ENCODE assay signal across 9 mouse cellular contexts in the genomic region with DNA sequence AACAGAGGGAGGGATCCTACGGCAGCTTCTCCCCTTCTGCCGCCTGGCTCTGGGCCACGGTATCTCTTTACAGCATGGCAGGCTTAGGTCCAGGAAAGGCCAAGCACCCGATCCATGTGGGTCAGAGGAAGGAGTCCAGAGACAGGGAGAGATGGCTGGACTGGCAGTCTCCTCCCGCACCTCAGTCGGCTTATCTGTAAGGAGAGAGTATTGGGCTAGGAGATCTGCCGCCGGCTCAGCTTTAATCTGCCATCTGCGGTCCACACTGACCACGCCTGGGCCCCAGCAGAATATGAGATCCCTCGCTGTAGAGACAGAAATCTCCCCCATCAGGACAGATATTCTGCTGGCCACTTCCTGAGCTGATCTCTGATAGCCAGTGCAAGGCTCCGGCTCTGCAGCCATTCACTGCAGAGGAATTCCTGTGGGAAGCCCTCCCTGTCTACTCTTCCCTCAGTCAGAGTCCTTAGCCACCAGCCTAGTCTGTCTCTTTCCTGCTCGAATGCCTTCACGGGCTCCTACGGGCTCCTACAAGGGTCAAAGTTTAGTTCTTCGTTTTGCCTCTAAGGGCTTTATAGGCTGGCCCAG. TPM values are rescaled to one million over a fixed set of nuclear protein-coding genes. Genes with fewer than 3 reads are reported as not detected.
A peak's percentile ranks its signal among the peaks of the same experiment; 100 is the strongest.
DNase-seq lines count a peak whose midpoint lies in the region; ATAC-seq and TF ChIP-seq lines count a peak whose summit lies in the region.
"Had no signal": no experiment of that assay in that cellular context is flagged by ENCODE, and none has a peak within 500 bp of the region (broad histone marks: within the 10 kb centered on the region; RNA-seq: fewer than 3 reads in every experiment).

No protein-coding gene starts in this region.

- H3K4me3 ChIP-seq in forebrain, postnatal 0 days (ENCODE audit: low read depth, low read length), result no peak overlapping the region
- H3K4me3 ChIP-seq in lung, embryonic 15.5 days, result no peak overlapping the region

- 0 out of 2 replicates have a peak overlapping the region, but pooled peaks have one; percentile 10 for H3K9ac ChIP-seq in forebrain, postnatal 0 days
- 0 out of 2 replicates have a peak overlapping the region, but pooled peaks have one; percentile 2 for H3K9ac ChIP-seq in lung, embryonic 15.5 days

- no peak overlapping the region for H3K4me2 ChIP-seq in forebrain, postnatal 0 days (ENCODE audit: low read depth)
- peak overlapping the region; percentile 17; the same call in 1 of the 2 replicates for H3K4me2 ChIP-seq in lung, embryonic 15.5 days

- H3K27me3 ChIP-seq in forebrain, postnatal 0 days (ENCODE audit: insufficient read depth, low read length), result no peaks in the 10 kb centered on the region
- no peaks in the 10 kb centered on the region for H3K27me3 ChIP-seq in lung, embryonic 15.5 days

- WGBS in forebrain, postnatal 0 days, result 61% methylated on average over 16 of the region's 16 CpGs
- WGBS in lung, embryonic 15.5 days, result 27% methylated on average over 16 of the region's 16 CpGs

- peaks cover 3% of the 10 kb centered on the region; the same call in 1 of the 2 replicates for H3K4me1 ChIP-seq in forebrain, postnatal 0 days (ENCODE audit: insufficient read depth)
- peaks cover 41% of the 10 kb centered on the region for H3K4me1 ChIP-seq in lung, embryonic 15.5 days

- ATAC-seq in forebrain, postnatal 0 days, result no peak
- peak; percentile 20; the same call in 1 of the 2 replicates for ATAC-seq in lung, embryonic 15.5 days (ENCODE audit: borderline replicate concordance, extremely low read depth, low FRiP score, low TSS enrichment)

- no peak for TF ChIP-seq CTCF in forebrain, postnatal 0 days (IDR thresholded peaks at IDR 0.05; ENCODE audit: low read depth)

- H3K9me3 ChIP-seq in forebrain, postnatal 0 days (ENCODE audit: low read length), result no peaks in the 10 kb centered on the region
- H3K9me3 ChIP-seq in lung, embryonic 15.5 days, result no peaks in the 10 kb centered on the region

- intact Hi-C loops in left cerebral cortex, postnatal 4 days (cut with DNase I), result no loop called here
- intact Hi-C loops in left cerebral cortex, postnatal 10 days (cut with DNase I), result no loop called here

- peak; percentile 75 for DNase-seq in left cerebral cortex, postnatal 4 days
- DNase-seq in left cerebral cortex, postnatal 10 days (ENCODE audit: extremely low spot score in 1 of 2, low spot score in 2 of 2), result no peak
- no peak for DNase-seq in forebrain, postnatal 0 days
- peak; percentile 49 for DNase-seq in kidney, adult 11 months
- DNase-seq in adipocyte (ENCODE audit: low spot score), result no peak
- no peak for DNase-seq in thymus, postnatal 36 days
- DNase-seq in layer of hippocampus, adult 9-11 months, result no peak

- H3K27ac ChIP-seq in forebrain, postnatal 0 days (ENCODE audit: low read depth, low read length), result no peak overlapping the region
- peak overlapping the region; percentile 32 for H3K27ac ChIP-seq in lung, embryonic 15.5 days

- H3K36me3 ChIP-seq in forebrain, postnatal 0 days (ENCODE audit: insufficient read depth), result no peaks in the 10 kb centered on the region
- H3K36me3 ChIP-seq in lung, embryonic 15.5 days, result no peaks in the 10 kb centered on the region

RNA-seq across cellular contexts. Expression of a gene that starts 8.0 kb away (rescaled TPM):
- 1 to 10 TPM; 7.9 to 8.1 TPM for total RNA-seq in left cerebral cortex, postnatal 4 days (2021)
- total RNA-seq in left cerebral cortex, postnatal 10 days (2021), result 10 to 100 TPM; 10.0 to 11.5 TPM
- total RNA-seq in forebrain, postnatal 0 days (2014; rRNA removed), result 9.2 and 11.9 TPM in 2 replicates
- 10.1 and 12.0 TPM in 2 replicates for polyA plus RNA-seq in forebrain, postnatal 0 days (2015; fragmentation: Nextera tagmentation; extraction: Ambion mirVana)
- polyA plus RNA-seq in lung, embryonic 15.5 days (2015; fragmentation: Nextera tagmentation; extraction: Ambion mirVana), result 111 and 115 TPM in 2 replicates

RNA-seq across cellular contexts. Expression of a gene that starts 24.1 kb away (rescaled TPM):
- under 1 TPM; 0.48 to 0.54 TPM for total RNA-seq in left cerebral cortex, postnatal 4 days (2021)
- total RNA-seq in left cerebral cortex, postnatal 10 days (2021), result under 1 TPM; 0.26 to 0.60 TPM
- total RNA-seq in forebrain, postnatal 0 days (2014; rRNA removed), result 0.19 and 0.46 TPM in 2 replicates
- polyA plus RNA-seq in forebrain, postnatal 0 days (2015; fragmentation: Nextera tagmentation; extraction: Ambion mirVana), result 0.30 and 0.41 TPM in 2 replicates
- polyA plus RNA-seq in lung, embryonic 15.5 days (2015; fragmentation: Nextera tagmentation; extraction: Ambion mirVana), result 0.19 and 0.35 TPM in 2 replicates
- total RNA-seq: heart, postnatal 36 days had no signal

RNA-seq across cellular contexts. Expression of a gene that starts 49.9 kb away (rescaled TPM):
- 10 to 100 TPM; 19.0 to 20.0 TPM for total RNA-seq in left cerebral cortex, postnatal 4 days (2021)
- total RNA-seq in left cerebral cortex, postnatal 10 days (2021), result 10 to 100 TPM; 15.6 to 15.8 TPM
- total RNA-seq in forebrain, postnatal 0 days (2014; rRNA removed), result 7.0 and 14.2 TPM in 2 replicates
- 14.7 and 19.6 TPM in 2 replicates for polyA plus RNA-seq in forebrain, postnatal 0 days (2015; fragmentation: Nextera tagmentation; extraction: Ambion mirVana)
- 193 and 195 TPM in 2 replicates for polyA plus RNA-seq in lung, embryonic 15.5 days (2015; fragmentation: Nextera tagmentation; extraction: Ambion mirVana)

Comparison
In these comparisons a context has a peak if more than half of its experiments do, and no peak if none do; other contexts are left out.
1. DNase-seq: peak in left cerebral cortex, postnatal 4 days (single experiment) and kidney, adult 11 months (single experiment); none in left cerebral cortex, postnatal 10 days (0 of 2), forebrain, postnatal 0 days (single experiment), adipocyte (single experiment), thymus, postnatal 36 days (0 of 2) and layer of hippocampus, adult 9-11 months (single experiment).